Mouse (Mus musculus): ENCODE measurements around the gene Mb.

Gene Mb

GRCm38 (mm10) chr15:77025884-77026583 lies 24.4 kb downstream of the Mb start:
- no peak for DNase-seq (ENCODE audit: low spot score)

DNA sequence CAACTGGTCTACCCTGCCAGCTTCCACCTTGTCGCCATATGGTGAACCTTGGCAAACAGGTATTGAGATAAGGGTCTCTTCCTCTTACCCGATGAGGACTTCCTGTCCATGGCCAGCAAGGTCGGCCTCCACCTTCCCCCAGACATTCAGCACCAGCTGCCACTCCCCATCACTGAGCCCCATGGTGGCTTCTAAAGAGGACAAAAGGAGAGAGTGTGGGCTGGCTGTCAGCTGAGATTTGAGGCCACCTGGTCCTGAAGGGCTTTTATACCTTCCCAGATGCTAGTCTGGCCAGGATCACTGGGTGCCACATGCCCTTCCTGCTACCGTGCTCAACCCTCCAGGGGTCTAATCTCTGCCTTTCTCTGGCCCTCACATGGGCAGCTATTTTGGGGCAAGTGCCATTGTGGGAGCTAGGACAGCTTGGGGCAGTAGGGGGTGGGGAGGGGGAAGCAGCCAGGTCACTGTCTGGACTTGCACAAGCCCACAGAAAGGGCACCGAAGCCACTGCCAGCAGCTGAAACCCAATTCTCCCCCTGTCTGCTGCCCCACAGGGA lies 28.0 kb downstream of the Mb start:
- no peak for DNase-seq (ENCODE audit: low spot score)

DNA sequence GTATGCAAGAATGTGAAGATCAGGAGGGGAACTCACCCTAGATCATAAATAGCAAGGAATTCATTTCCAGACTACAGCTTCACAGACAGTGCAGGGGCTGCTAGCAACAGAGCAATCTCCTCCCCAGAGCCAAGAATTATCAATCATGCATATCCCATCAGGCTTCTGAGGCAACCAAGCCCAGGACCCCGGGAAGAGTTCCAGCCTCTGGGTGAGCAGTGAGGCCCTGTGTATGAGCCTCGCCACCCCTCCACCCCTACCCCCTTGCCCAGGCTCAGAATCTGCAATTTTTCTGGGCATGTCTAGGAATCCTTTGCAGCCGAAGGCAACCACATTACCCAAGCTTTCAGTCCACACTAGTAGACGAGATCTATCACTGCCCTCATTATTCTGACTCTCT lies 28.6 kb downstream of the Mb start:
- DNase-seq (ENCODE audit: low spot score), result no peak

DNA sequence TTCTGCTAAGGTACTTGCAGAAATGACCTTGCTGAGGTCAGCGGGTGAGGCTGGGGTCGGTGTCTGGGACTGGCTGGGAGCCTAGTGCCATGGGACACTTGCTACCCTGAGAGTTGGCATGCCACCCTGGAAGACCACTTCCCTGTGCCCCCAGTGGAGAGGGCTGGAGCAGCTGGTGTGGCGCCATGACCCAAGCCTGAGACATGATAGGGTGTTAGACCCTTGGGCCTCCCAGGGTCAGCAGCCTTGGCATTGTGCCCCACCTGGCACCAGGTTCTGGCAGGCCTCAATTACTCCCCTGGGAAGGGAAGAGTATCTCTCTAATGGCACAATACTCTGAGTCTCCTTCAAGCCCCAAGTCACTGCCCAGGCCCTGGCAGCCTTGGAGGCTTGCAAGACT lies 29.4 kb downstream of the Mb start:
- no peak for DNase-seq (ENCODE audit: low spot score)

DNA sequence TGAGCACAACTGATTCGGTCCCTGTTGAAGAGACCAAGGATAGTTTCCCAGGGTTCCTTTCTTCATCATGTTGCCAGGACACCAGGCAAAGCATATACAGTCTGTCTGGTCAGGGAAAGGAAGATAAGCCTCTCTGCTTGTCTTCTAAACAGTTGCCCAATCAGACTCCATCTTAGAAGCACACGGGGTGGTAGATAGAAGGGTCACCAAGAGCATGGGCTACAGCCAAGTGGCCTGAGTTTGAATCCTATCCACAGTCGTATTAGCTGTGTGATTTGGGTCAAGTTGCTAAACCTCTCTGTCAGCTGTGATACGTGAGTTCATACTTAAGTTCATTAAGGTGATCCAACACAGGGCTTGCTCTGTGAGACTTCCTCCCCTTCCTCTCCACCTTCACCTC lies 30.3 kb downstream of the Mb start:
- DNase-seq (ENCODE audit: low spot score), result no peak

DNA sequence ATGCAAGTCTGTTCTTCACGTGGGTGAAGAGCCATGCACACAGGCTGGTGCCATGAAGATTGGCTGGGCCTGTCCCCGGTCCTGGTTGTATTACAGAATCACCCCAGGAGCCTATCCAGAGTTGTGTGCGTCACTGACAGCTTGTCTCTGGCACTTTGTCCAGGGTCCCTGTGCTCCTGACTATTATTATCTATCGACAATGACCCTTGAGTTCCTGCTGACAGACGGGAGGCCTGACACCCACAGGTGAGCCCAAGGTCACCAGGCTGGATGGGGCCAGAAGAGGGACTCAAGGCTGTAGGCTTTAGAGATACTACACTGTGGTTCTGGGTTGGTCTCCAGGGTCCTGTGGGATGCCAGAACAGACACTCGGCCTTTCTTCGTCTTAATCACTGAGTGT lies 30.9 kb downstream of the Mb start:
- DNase-seq (ENCODE audit: low spot score), result no peak

- no peak for DNase-seq (ENCODE audit: low spot score)
Measured at GRCm38 (mm10) chr15:77018740-77019340, 31.6 kb downstream of the Mb start.

DNA sequence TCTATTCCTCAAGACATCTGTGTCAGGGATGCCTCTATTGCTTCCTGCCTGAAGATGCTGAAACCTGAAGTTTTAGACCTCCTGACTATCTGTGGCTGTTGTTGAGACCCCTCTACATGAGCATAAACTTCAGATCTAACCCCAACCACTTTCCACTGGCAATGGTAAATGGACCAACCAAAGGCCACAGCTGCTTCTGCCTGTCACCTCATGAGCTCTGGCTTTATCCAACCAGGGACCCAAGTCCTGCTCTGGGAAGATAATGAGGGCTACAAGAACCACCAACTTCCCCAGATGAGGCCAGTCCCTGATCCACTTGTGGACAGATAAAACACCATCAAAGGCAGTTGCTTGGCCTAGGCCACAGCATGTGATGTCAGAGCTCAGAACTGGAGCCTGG lies 32.6 kb downstream of the Mb start:
- DNase-seq (ENCODE audit: low spot score), result no peak

GRCm38 (mm10) chr15:77016509-77016908 lies 34.0 kb downstream of the Mb start:
- no peak for DNase-seq (ENCODE audit: low spot score)

DNA sequence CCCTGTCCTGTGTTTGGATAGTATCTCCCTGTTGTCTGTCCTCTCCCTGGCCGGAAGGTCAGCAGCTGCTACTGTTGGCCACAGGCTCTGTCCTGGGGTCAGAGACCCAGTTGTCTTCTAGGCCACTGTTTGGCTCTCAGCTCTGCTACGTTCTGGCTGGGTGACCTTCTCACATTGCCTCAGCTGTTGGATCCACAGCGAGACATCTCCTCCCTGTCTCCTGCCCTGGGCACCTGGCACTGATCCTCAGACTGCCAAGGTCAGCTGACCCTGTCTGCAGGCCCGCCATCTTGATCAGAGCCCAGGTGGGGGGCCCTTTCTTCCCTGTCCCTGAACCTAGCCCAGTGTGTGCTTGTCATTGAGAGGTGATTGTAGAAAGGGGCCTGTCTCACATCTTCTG lies 35.5 kb downstream of the Mb start:
- no peak for DNase-seq (ENCODE audit: low spot score)

GRCm38 (mm10) chr15:77014431-77014830 lies 36.0 kb downstream of the Mb start:
- DNase-seq (ENCODE audit: low spot score), result no peak

DNA sequence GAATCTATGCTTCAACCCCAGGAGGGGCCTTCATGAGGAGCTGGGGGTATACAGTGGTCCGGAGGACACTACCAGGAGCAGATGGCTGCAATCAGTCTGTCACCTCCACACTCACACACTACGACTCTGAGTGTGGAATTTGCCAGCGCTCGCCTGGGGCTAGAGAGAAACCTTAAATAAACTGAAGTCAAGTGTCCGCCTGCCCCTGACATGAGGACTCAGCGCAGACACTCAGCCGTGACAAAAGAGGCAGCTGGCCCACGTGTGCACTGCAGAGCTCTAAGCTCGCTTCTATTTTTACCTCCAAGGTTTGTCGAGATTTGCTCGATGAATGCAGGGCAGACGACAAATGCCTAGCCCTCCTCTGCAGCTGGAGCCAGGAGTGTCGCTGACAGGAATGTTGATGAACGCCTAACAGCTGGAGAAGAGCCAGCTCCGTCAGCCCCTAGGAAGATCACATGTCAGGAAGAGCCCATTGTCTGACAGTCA lies 36.7 kb downstream of the Mb start:
- no peak for DNase-seq (ENCODE audit: low spot score)

DNA sequence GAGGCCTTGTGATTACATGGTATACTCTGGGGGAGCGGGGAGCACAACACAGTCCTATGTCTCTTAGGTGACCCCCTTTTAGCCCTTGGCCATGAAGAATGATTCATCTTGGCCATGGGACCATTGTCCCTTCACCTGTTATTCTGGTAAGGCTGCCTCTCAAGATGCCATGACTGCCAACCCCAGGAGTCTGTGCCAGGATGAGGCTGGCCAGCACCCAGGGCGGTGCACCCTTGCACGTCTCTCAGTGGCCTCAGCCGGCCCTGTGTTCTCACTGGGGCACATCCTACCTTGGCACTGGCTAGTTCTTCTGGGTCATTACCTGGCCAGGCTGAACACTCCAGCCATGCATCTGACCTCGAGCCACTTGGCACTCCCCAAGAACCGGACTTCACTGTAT lies 41.6 kb downstream of the Mb start:
- DNase-seq (ENCODE audit: low spot score), result no peak

DNA sequence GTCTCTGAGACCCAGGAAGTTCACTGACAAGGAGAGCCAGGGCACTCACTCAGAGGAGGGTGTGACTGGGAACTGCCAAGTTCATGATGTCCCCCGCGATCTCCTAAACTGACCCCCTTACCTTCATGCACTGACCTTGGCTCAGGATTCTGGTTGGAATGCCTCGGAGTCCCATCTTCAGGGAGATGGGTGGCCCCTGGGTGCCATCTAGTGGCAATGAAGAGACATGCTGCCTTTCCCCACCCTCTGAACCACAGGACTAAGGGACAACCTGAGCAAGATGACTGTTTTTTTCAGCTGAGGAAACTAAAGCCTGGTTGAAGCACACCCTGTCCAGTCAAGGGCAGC lies 46.6 kb downstream of the Mb start:
- no peak for DNase-seq (ENCODE audit: low spot score)

DNA sequence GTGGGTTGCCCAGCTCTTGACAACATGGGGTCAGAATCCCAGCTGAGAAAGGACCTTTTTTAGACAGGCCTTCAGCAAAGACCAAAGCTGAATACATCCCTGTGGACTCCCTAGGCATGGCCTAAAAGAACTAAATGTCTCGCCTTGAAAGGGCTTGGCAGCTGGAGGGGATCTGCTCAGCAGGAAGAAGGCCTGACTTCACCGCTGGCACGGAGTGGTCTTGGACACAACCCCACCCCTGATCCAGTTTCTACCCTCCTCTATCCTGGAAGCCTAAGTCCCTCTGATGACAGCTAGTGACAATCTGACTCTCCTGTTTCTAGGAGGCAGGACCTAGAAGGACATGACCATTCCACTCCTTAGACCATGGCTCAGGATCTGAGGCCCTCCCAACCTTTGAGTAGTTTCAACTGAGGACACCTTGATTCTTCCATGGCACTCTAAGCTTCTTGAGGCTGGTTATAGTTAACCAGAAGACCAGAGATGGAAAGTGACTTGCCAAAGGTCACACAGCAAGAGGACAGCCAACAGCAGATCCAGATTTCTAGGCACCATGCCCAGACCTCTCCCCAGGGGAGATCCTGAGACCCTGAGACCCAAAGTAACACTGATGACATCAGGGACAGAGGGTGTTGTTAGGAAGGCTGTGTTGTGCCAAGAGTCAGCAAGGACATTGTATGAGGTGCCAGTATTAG lies 47.1 kb downstream of the Mb start:
- no peak for DNase-seq (ENCODE audit: low spot score)

DNA sequence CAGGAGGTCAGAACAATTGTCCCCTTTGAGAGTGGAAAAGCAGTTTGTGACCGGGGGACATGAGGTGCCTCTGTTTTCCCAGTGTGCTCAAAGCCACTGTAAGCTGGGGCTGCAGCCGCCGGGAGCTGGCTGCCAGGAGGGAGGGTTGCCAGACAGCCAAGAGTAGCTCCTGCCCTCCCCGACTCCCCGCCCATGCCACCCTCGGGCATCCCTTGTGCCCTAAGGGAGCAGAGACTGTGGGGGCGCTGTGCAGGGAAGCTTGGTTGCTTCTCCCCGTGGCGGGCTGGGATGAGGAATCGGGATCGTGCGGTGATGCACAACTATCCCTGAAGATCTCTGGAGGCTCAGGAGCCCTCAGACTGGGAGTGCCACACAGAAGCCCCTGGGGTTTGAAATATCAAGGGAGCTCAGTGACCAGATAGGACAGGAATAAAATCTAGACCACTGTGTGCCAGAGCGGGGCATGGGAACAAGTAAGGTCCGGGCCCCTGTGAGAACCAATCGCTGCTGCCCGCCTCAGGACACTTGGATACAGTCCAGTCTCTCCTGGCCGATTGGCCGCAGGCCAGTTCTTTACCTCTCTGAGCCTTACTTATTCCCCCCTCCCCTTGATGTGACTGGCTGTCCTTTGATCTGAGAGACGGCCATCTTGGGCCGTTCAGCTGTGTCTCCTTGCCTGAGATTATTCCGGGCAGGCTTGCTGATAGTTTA lies 51.4 kb downstream of the Mb start:
- DNase-seq (ENCODE audit: low spot score), result no peak

DNA sequence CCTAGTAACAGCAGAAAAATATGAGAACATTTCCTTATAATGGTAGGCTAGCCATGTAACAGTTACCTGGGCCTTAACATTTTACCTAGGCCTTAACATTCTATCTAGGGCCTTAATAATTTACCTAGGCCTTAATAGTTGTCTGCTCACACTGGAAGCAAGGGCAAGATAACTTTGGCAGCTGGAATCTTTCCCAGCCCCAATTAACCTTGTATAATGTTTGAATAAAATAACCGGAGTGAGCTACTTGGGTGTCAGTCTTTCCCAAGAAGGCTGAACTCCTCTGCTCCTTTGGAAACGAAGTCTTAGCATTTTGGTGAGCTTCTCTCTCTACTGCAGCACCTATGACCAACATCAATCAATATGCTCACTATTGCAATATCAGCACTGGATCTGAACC lies 52.4 kb downstream of the Mb start:
- DNase-seq (ENCODE audit: low spot score), result no peak

GRCm38 (mm10) chr15:76994413-76994812 lies 56.1 kb downstream of the Mb start:
- no peak for DNase-seq (ENCODE audit: low spot score)

- DNase-seq (ENCODE audit: low spot score), result no peak
Measured at GRCm38 (mm10) chr15:76987542-76988094, 62.9 kb downstream of the Mb start.

DNA sequence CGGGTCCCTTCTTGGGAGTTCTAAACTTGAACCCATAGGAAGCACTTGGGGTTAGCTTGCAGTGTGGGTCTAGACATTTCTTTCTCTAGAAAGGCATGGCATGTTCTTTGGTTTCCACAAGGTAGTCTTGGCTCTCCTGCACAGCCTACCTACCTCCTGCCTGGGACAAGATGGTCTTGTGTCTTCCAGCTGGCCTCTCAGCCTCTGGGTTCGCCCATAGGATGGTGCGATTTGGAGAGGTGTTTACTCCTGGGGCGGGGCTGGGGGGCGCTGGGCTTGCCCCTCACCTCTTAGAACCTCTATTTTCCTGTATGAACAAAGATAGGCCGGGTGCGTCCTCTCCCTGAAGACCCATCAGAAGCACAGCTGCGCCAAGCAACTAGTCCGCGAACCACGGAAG lies 63.3 kb downstream of the Mb start:
- no peak for DNase-seq (ENCODE audit: low spot score)

- no peak for DNase-seq (ENCODE audit: low spot score)
Measured at GRCm38 (mm10) chr15:76982745-76983144, 67.7 kb downstream of the Mb start.

DNA sequence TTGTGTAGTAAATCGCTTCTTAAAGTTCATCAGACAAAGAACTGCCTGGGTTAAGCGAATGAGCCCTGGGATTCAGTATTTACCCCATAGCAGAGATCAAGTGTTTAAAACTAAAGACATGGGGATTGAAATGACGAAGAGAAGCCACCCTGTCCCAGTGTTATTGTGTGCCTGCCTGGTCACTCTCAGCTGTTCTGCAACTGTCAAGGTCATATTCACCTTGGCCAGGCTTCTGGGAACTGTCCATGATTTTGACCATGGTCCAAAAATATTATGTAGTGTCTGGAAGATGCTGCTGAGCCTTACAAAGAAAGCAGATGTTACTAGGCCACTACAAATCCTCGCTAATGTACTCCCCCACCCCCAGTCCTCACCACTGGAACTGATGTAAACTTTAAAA lies 70.7 kb downstream of the Mb start:
- DNase-seq (ENCODE audit: low spot score), result no peak
